In the genomic region with DNA sequence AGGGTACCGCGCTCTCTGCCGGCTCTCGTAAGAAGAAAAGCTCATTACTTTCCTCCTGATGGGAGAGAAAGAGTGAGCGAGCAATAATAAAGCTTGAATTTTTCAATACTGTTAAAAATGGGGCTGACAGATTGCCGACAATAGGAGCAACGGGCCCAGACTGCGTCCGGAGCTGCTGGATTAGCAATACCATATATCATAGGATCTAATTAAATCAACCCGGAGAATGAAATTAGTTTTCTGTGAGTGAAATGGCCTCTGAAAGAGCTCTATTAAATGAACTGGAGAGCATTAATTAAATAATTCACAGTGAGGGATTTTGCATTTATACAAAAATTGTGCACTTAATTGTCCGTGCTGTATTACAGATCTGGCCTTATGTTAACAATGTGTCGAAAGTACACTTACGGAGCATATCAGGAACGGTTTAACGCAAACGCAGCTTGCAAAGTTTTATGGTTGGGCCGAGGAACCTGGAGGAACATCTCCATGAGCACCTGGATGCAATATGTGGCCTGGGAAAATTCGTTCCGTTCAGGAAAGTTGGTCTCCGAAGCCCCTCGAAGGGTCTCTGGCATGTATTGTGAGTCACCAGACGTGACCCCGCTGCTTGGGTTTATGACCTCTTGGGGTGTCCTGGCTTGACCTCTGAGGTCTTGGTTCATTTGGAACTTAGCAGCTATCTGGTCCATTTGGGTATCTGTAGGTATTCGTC, we compare ENCODE assay signal across 15 mouse cellular contexts.
DNase-seq lines count a peak whose midpoint lies in the region; ATAC-seq lines count a peak whose summit lies in the region.
"Had no signal": no experiment of that assay in that cellular context is flagged by ENCODE, and none has a peak within 500 bp of the region (broad histone marks: within the 10 kb centered on the region; RNA-seq: fewer than 3 reads in every experiment).

No protein-coding gene starts in this region.

- H3K27ac ChIP-seq in hindbrain, embryonic 10.5 days, result 0 out of 2 replicates have a peak overlapping the region, but pooled peaks have one; percentile 59
- no peak overlapping the region for H3K27ac ChIP-seq in hindbrain, embryonic 16.5 days (ENCODE audit: low read depth, low read length)
- H3K27ac ChIP-seq in forebrain, embryonic 15.5 days (replicated peaks), result no peak overlapping the region
- no peak overlapping the region for H3K27ac ChIP-seq in limb, embryonic 12.5 days
- H3K27ac ChIP-seq in neural tube, embryonic 15.5 days (replicated peaks), result no peak overlapping the region
- H3K27ac ChIP-seq: gastrocnemius, adult 2 months; heart, embryonic 13.5 days; intestine, embryonic 15.5 days had no signal

- intact Hi-C loops in left cerebral cortex, postnatal 25 days (cut with DNase I), result loop anchor here (5.0 kb wide), 1 partner anchor 79 kb away; no protein-coding TSS in a partner anchor

- peaks cover 32% of the 10 kb centered on the region for H3K27me3 ChIP-seq in hindbrain, embryonic 10.5 days (ENCODE audit: insufficient read depth, poor library complexity, severe bottlenecking)
- peaks cover 6% of the 10 kb centered on the region for H3K27me3 ChIP-seq in hindbrain, embryonic 16.5 days (replicated peaks; ENCODE audit: control insufficient read depth, insufficient read depth, low read length)
- H3K27me3 ChIP-seq in forebrain, embryonic 15.5 days, result peaks cover 73% of the 10 kb centered on the region
- H3K27me3 ChIP-seq in limb, embryonic 12.5 days, result peaks cover 37% of the 10 kb centered on the region
- H3K27me3 ChIP-seq in neural tube, embryonic 15.5 days (replicated peaks), result peaks cover 56% of the 10 kb centered on the region

- ATAC-seq in hindbrain, embryonic 16.5 days, result no peak; the same call in 1 of the 2 replicates
- ATAC-seq in forebrain, embryonic 15.5 days (replicated peaks), result peak; percentile 73
- no peak for ATAC-seq in limb, embryonic 12.5 days (ENCODE audit: insufficient number of reproducible peaks, insufficient read depth, low FRiP score, low TSS enrichment, low read depth)
- ATAC-seq in neural tube, embryonic 15.5 days (ENCODE audit: low FRiP score), result no peak
- ATAC-seq: intestine, embryonic 15.5 days had no signal

- no peaks in the 10 kb centered on the region for H3K9me3 ChIP-seq in hindbrain, embryonic 10.5 days
- H3K9me3 ChIP-seq in hindbrain, embryonic 16.5 days (ENCODE audit: control insufficient read depth, low read length), result no peaks in the 10 kb centered on the region
- H3K9me3 ChIP-seq in forebrain, embryonic 15.5 days, result no peaks in the 10 kb centered on the region
- no peaks in the 10 kb centered on the region for H3K9me3 ChIP-seq in limb, embryonic 12.5 days
- H3K9me3 ChIP-seq in neural tube, embryonic 15.5 days (replicated peaks), result no peaks in the 10 kb centered on the region
- H3K9me3 ChIP-seq: heart, embryonic 13.5 days; intestine, embryonic 15.5 days had no signal

- H3K4me3 ChIP-seq in hindbrain, embryonic 10.5 days, result no peak overlapping the region
- no peak overlapping the region for H3K4me3 ChIP-seq in hindbrain, embryonic 16.5 days (ENCODE audit: low read length)
- no peak overlapping the region for H3K4me3 ChIP-seq in forebrain, embryonic 15.5 days
- H3K4me3 ChIP-seq in limb, embryonic 12.5 days (replicated peaks), result no peak overlapping the region
- H3K4me3 ChIP-seq in neural tube, embryonic 15.5 days (replicated peaks), result no peak overlapping the region
- H3K4me3 ChIP-seq: gastrocnemius, adult 2 months; heart, embryonic 13.5 days; intestine, embryonic 15.5 days; megakaryocyte, embryonic 14.5 days had no signal

- H3K4me1 ChIP-seq in hindbrain, embryonic 10.5 days (replicated peaks), result peaks cover 37% of the 10 kb centered on the region
- peaks cover 19% of the 10 kb centered on the region for H3K4me1 ChIP-seq in hindbrain, embryonic 16.5 days (ENCODE audit: control insufficient read depth, insufficient read depth, low read depth, low read length)
- H3K4me1 ChIP-seq in forebrain, embryonic 15.5 days, result peaks cover 31% of the 10 kb centered on the region
- peaks cover 27% of the 10 kb centered on the region for H3K4me1 ChIP-seq in limb, embryonic 12.5 days (replicated peaks)
- H3K4me1 ChIP-seq in neural tube, embryonic 15.5 days, result peaks cover 43% of the 10 kb centered on the region
- H3K4me1 ChIP-seq: heart, embryonic 13.5 days; intestine, embryonic 15.5 days; megakaryocyte, embryonic 14.5 days had no signal

- 75% methylated on average over 24 of the region's 24 CpGs for WGBS in hindbrain, embryonic 10.5 days
- WGBS in hindbrain, embryonic 16.5 days, result 41% methylated on average over 24 of the region's 24 CpGs
- WGBS in forebrain, embryonic 15.5 days, result 25% methylated on average over 24 of the region's 24 CpGs
- 13% methylated on average over 24 of the region's 24 CpGs for WGBS in limb, embryonic 12.5 days
- 30% methylated on average over 24 of the region's 24 CpGs for WGBS in neural tube, embryonic 15.5 days

- H3K9ac ChIP-seq in hindbrain, embryonic 16.5 days (ENCODE audit: low read depth, low read length), result no peak overlapping the region
- H3K9ac ChIP-seq in forebrain, embryonic 15.5 days (replicated peaks), result no peak overlapping the region
- no peak overlapping the region for H3K9ac ChIP-seq in limb, embryonic 12.5 days (replicated peaks)
- H3K9ac ChIP-seq in neural tube, embryonic 15.5 days (replicated peaks), result no peak overlapping the region
- H3K9ac ChIP-seq: heart, embryonic 13.5 days; intestine, embryonic 15.5 days; lung, embryonic 14.5 days had no signal

- no peak overlapping the region for H3K4me2 ChIP-seq in hindbrain, embryonic 16.5 days (ENCODE audit: low read length)
- H3K4me2 ChIP-seq in forebrain, embryonic 15.5 days (replicated peaks), result 0 out of 2 replicates have a peak overlapping the region, but pooled peaks have one; percentile 1
- H3K4me2 ChIP-seq in limb, embryonic 12.5 days, result peak overlapping the region; percentile 30
- peak overlapping the region; percentile 23 for H3K4me2 ChIP-seq in neural tube, embryonic 15.5 days
- H3K4me2 ChIP-seq: heart, embryonic 13.5 days; intestine, embryonic 15.5 days; lung, embryonic 14.5 days had no signal

- H3K36me3 ChIP-seq in hindbrain, embryonic 10.5 days, result no peaks in the 10 kb centered on the region
- no peaks in the 10 kb centered on the region for H3K36me3 ChIP-seq in hindbrain, embryonic 16.5 days (ENCODE audit: control insufficient read depth, insufficient read depth, low read length)
- H3K36me3 ChIP-seq in forebrain, embryonic 15.5 days, result no peaks in the 10 kb centered on the region
- H3K36me3 ChIP-seq in limb, embryonic 12.5 days, result no peaks in the 10 kb centered on the region
- H3K36me3 ChIP-seq in neural tube, embryonic 15.5 days, result no peaks in the 10 kb centered on the region
- H3K36me3 ChIP-seq: heart, embryonic 13.5 days; intestine, embryonic 15.5 days had no signal

- no peak for DNase-seq in hindbrain, embryonic 10.5 days (ENCODE audit: low spot score)
- no peak for DNase-seq in T-cell, adult 2 months (ENCODE audit: low spot score)
- DNase-seq in B cell, adult 2 months, result no peak
- no peak for DNase-seq in left cerebral cortex, postnatal 25 days (ENCODE audit: low spot score in 2 of 2)
- DNase-seq: cerebellum, postnatal 10 days; gastrocnemius, adult 2 months; lung, embryonic 14.5 days; spleen, adult 18-20 months had no signal
